Mouse (Mus musculus): Measurements from ENCODE around the gene Tbx1.

GRCm38 (mm10) chr16:18589080-18589621 lies 1.3 kb downstream of the Tbx1 start:
- TF ChIP-seq MAZ (IDR thresholded peaks at IDR 0.05; ENCODE audit: low read depth, low read length) (no peak), EP300 (IDR thresholded peaks at IDR 0.05; ENCODE audit: low read depth in 1 of 2, low read length in 2 of 2) (no peak), POLR2AphosphoS5 (IDR thresholded peaks at IDR 0.05; ENCODE audit: borderline replicate concordance, low read depth, low read length) (no peak), E2F4 (IDR thresholded peaks at IDR 0.05; ENCODE audit: borderline replicate concordance, low read depth, low read length) (no peak), SMC3 (IDR thresholded peaks at IDR 0.05; ENCODE audit: low read depth, low read length) (no peak), GABPA (IDR thresholded peaks at IDR 0.05; ENCODE audit: low read depth, low read length) (no peak), CTCF (IDR thresholded peaks at IDR 0.05 in 2 of 3, conservative IDR thresholded peaks at IDR 0.05 in 1 of 3; ENCODE audit: control insufficient read depth in 1 of 3, insufficient read depth in 1 of 3, low read depth in 2 of 3, low read length in 3 of 3, poor library complexity in 1 of 3, severe bottlenecking in 1 of 3) (no peak), POLR2A (IDR thresholded peaks at IDR 0.05; ENCODE audit: control insufficient read depth in 1 of 2, insufficient read depth in 1 of 2, low read depth in 1 of 2, low read length in 2 of 2, poor library complexity in 1 of 2) (no peak), ETS1 (IDR thresholded peaks at IDR 0.05; ENCODE audit: low read depth, low read length) (no peak)
